Mouse (Mus musculus): ENCODE measurements around the gene Bach2.

The Bach2 gene

GRCm38 (mm10) chr4:32602660-32603059 lies 364.1 kb downstream of the Bach2 start, which contains the start of gene Gja10:
Gene Gja10 (minus strand): TSS chr4:32602760.
- no peak for DNase-seq (ENCODE audit: extremely low read depth, low read depth, low spot score)

- DNase-seq (ENCODE audit: extremely low read depth, low read depth, low spot score): peak; percentile 86
Observed at GRCm38 (mm10) chr4:32615034-32615881, 376.7 kb downstream of the Bach2 start, which contains the start of gene Casp8ap2. Gene Casp8ap2 (plus strand): TSS chr4:32615451.

- DNase-seq (ENCODE audit: extremely low read depth, low read depth, low spot score): no peak
Observed at GRCm38 (mm10) chr4:32621637-32622036, 383.0 kb downstream of the Bach2 start.

Data from fat pad, adult 2 months (tissue).